Mouse (Mus musculus) gastrocnemius, adult 2 months (tissue): ENCODE results near the gene Phf24. TPM values are rescaled to one million over a fixed set of nuclear protein-coding genes. Genes with fewer than 3 reads are reported as not detected.

Experiments
- DNase-seq: peaks from one replicate; pipeline ENCODE4 v3.0.0; 2022
- H3K27ac ChIP-seq: fragments of 200-600 bp; 2 replicates; pipeline ENCODE4 v1.8.1; 2022; ENCODE audit warnings: mild to moderate bottlenecking
- H3K4me3 ChIP-seq: fragments of 200-600 bp; 2 replicates; pipeline ENCODE4 v1.8.1; 2022; ENCODE audit warnings: mild to moderate bottlenecking, moderate library complexity
- CTCF ChIP-seq: fragments of 200-600 bp; IDR thresholded peaks from 2 replicates; pipeline ENCODE4 v1.8.1; 2022; ENCODE audit warnings: antibody characterized with exemption, mild to moderate bottlenecking, moderate library complexity
- intact Hi-C: fragments of 180-260 bp; cut with DNase I; formaldehyde crosslinking; loops from one replicate; pipeline ENCODE4 v1.15.1; 2025
- total RNA-seq, 2 experiments: library from RNA; stranded (reverse); gene quantifications; 2 replicates each; pipeline ENCODE4 v1.2.3; 2021

Phf24 gene
- total RNA-seq, 2 experiments from 2014 or later: 0.41 to 1.3 TPM

GRCm38 (mm10) chr4:42945952-42946351, 29.5 kb downstream of the Phf24 start:
- intact Hi-C loops: loop anchor here (1.0 kb wide), 1 partner anchor 69 kb away; no protein-coding TSS in a partner anchor
- Histone ChIP-seq H3K4me3 (no peak overlapping the region), H3K27ac (no peak overlapping the region)
- peak; percentile 82 for TF ChIP-seq CTCF
- peak; percentile 59 for DNase-seq

GRCm38 (mm10) chr4:42946733-42947290, 30.4 kb downstream of the Phf24 start:
- DNase-seq: no peak
- no peak overlapping the region for H3K27ac ChIP-seq
- intact Hi-C loops: loop anchor here (1.0 kb wide), 1 partner anchor 70 kb away; no protein-coding TSS in a partner anchor
- TF ChIP-seq CTCF: no peak
- no peak overlapping the region for H3K4me3 ChIP-seq

- no peak for TF ChIP-seq CTCF
- peak overlapping the region; percentile 92 for H3K27ac ChIP-seq
- H3K4me3 ChIP-seq: no peak overlapping the region
- intact Hi-C loops: no loop called here
- peak; percentile 25 for DNase-seq
These were observed 32.1 kb downstream of the Phf24 start for GRCm38 (mm10) chr4:42948527-42948926.

- no peak for TF ChIP-seq CTCF
- intact Hi-C loops: no loop called here
- Histone ChIP-seq H3K27ac (peak overlapping the region; percentile 92), H3K4me3 (peak overlapping the region; percentile 93)
- no peak for DNase-seq
These were observed 32.7 kb downstream of the Phf24 start for GRCm38 (mm10) chr4:42949051-42949675.

- TF ChIP-seq CTCF: no peak; the same call in 1 of the 2 replicates
- intact Hi-C loops: loop anchor here (10.0 kb wide), 1 partner anchor 1195 kb away; the partner anchor contains the start of genes Galt and Sigmar1
- peak within 1 kb of the TSS; percentile 100 for H3K27ac ChIP-seq
- H3K4me3 ChIP-seq: peak within 1 kb of the TSS; percentile 93
- peak; percentile 98 for DNase-seq
These were observed 33.2 kb downstream of the Phf24 start, which contains the start of gene Dnajb5 for GRCm38 (mm10) chr4:42949676-42950051. TSS of gene Dnajb5 (plus strand) at chr4:42949814.

GRCm38 (mm10) chr4:42950065-42950558, 33.7 kb downstream of the Phf24 start:
- no peak for TF ChIP-seq CTCF
- Histone ChIP-seq H3K27ac (peak overlapping the region; percentile 100), H3K4me3 (peak overlapping the region; percentile 93)
- peak; percentile 96 for DNase-seq
- intact Hi-C loops: loop anchor here (10.0 kb wide), 1 partner anchor 1195 kb away; the partner anchor contains the start of genes Galt and Sigmar1

- H3K27ac ChIP-seq: peak overlapping the region; percentile 100
- intact Hi-C loops: loop anchor here (10.0 kb wide), 1 partner anchor 1197 kb away; the partner anchor contains the start of genes Galt and Sigmar1
- H3K4me3 ChIP-seq: peak overlapping the region; percentile 93
- TF ChIP-seq CTCF: no peak
- DNase-seq: peak; percentile 59
These were observed 35.0 kb downstream of the Phf24 start for GRCm38 (mm10) chr4:42951206-42952195.

- Histone ChIP-seq H3K27ac (peak overlapping the region; percentile 100), H3K4me3 (peak overlapping the region; percentile 93)
- intact Hi-C loops: loop anchor here (10.0 kb wide), 1 partner anchor 1198 kb away; the partner anchor contains the start of genes Galt and Sigmar1
- TF ChIP-seq CTCF: no peak
- peak; percentile 94 for DNase-seq
These were observed 36.1 kb downstream of the Phf24 start for GRCm38 (mm10) chr4:42952563-42952962.

- intact Hi-C loops: loop anchor here (10.0 kb wide), 1 partner anchor 1199 kb away; the partner anchor contains the start of genes Galt and Sigmar1
- H3K4me3 ChIP-seq: peak overlapping the region; percentile 93
- peak overlapping the region; percentile 100 for H3K27ac ChIP-seq
- TF ChIP-seq CTCF: no peak
- peak; percentile 93 for DNase-seq
These were observed 37.1 kb downstream of the Phf24 start for GRCm38 (mm10) chr4:42953435-42954094.

GRCm38 (mm10) chr4:42954297-42954696, 37.8 kb downstream of the Phf24 start:
- peak overlapping the region; percentile 93 for H3K4me3 ChIP-seq
- peak; percentile 87 for DNase-seq
- intact Hi-C loops: loop anchor here (10.0 kb wide), 1 partner anchor 1199 kb away; the partner anchor contains the start of genes Galt and Sigmar1
- peak; percentile 98; the same call in 1 of the 2 replicates for TF ChIP-seq CTCF
- H3K27ac ChIP-seq: peak overlapping the region; percentile 100

GRCm38 (mm10) chr4:42955200-42955599, 38.7 kb downstream of the Phf24 start:
- intact Hi-C loops: loop anchor here (10.0 kb wide), 1 partner anchor 1200 kb away; the partner anchor contains the start of genes Galt and Sigmar1
- peak overlapping the region; percentile 93 for H3K4me3 ChIP-seq
- peak overlapping the region; percentile 100 for H3K27ac ChIP-seq
- DNase-seq: peak; percentile 52
- TF ChIP-seq CTCF: peak; percentile 25; the same call in 1 of the 2 replicates
